Mouse (Mus musculus) right cerebral cortex, postnatal 14 days (tissue): ENCODE measurements around the gene Rhox3h.
"Not testable (repeated sequence)": the region's sequence is repeated elsewhere in the genome, so short reads cannot be mapped to it uniquely, and the experiment has no call there.

Experiments used
- DNase-seq: peaks from one replicate; pipeline ENCODE4 v3.0.0; 2022

Rhox3h gene

DNA sequence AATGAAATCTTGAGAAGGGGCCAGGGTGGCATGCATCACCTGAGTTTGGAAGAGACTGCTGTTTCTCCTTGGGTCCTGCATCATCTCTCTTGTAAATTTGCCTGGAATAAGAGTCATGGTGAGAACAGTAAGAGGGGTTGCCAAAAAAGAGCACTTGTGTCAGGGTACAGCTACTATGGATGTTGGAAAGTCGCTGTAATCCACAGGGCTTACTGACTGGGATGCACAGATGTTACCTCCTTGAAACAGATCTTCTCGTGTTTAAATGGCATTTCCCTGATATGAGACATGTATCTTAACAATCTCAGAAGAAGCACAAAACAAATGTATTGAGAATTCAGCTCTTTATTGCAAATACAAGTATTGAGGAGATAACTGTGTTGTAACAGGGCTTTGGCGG is at the start of gene Rhox3h:
Gene Rhox3h (minus strand): TSS at position 101 of the 400 bp plus-strand sequence.
- DNase-seq = not testable (repeated sequence)

DNA sequence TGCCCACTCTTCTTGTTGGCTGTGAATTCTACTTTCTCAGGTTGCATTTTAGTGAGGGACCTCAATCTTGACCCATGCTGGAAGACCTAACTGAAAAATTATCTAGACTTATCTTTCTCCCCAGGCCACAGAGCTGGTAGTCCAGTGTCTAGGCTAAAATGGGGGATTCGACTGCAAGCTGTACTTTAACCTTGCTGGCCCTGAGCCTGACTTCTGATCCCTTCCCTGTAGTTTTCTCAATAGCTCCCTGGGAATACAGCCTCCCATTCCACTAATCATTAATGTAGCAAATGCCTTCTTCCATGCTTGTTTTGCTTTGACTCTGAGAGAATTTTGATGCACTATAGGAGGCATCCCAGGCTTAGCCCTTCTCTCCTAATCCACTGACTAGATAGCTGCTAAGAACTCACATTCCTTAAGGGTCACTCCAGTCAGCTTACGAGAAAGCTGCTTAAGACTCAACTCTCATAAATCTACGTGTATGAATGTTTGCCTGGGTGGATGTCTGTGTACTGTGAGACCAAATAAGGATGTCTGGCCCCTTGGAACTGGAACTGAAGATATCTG is 33.3 kb upstream of the Rhox3h start:
- DNase-seq = no peak

DNA sequence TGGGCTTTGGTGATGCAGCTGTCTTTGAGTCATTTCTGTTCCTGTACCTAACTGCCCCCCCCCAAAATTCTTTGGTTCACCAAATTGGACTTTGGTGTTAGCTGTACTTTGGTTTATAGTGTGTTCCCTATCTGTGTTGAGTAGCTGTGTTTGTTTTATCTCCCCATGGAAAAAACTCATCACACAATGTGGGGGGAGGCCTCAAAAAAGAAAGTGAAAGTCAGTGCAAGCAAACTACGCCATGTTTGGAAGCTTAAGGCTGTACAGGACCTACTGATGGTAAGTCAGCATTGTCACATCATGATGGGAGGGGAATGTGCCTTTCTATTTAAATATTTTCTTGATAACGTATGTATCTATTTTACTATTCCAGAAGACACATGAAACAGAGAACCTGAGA is 23.7 kb upstream of the Rhox3h start:
- DNase-seq = no peak

DNA sequence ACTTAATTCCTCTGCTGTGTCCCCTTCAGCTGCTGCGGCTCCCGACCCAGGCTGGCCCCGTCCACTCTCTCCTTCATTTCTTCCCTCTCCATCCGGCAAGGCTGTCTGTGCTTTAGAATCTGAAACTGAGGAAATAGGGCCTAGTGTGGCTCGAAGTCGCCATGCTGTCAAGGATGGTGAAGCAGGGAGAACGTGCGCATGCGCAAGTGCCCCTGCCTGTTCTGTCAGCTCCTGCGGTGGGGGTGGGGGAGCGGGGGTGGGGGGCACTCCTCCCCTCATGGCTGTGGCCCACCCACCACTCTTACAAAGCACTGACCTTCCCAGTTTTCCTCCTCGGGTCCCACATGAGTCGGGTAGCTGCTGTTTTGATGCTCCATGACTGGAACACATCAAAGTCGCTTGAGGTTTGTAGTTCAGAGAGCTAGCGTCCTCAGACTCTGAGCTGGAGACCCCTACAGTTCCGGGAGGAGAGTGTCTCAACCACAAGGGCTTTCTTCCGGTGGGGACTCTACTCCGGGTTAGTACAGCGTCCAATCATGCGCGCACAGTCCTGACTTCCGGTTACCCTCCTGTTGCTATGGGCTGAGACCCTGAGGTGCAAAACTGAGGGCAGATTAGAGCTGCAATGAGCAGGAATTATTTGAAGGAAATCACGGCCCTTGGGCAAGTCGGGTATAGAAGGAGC is 14.6 kb upstream of the Rhox3h start:
- DNase-seq = no peak

DNA sequence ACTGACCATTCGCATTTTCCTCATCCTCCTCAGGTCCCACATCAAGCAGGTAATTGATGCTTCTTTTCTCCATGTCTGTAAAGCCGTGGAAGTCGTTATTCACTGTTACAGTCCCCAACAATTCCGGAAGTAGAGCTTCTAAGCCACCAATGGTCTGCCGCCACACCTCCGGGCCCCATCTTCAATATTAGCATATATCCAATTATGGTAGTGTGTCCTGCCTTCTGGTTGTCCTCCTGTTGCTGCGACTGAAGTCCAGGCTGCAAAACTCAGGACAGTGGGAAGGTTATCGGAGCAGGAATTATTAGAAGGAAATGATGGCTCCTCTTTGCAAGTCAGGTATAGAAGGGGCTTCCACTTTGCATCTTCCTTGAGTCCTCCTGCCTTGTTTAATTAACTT is 4.6 kb upstream of the Rhox3h start, which contains the start of gene Rhox2h:
Gene Rhox2h (minus strand): TSS at position 101 of the 400 bp plus-strand sequence.
- not testable (repeated sequence) for DNase-seq

DNA sequence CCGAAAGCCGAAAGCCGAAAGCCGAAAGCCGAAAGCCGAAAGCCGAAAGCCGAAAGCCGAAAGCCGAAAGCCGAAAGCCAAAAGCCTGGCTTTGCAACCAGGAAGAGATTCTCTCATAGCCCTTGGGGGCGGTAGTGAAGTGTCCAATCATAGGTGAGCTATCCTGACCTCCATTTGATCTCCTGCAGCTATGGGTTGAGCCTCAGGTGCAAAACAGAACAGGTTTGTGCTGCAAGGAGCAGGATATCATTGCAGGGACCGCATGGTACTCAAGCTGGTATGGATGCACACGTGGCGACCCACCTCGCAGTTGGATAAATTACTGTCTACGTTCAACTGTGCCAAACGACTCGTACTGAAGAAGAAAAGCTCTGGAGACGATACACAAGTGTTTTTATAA is 17.3 kb downstream of the Rhox3h start, which contains the start of gene Rhox4g:
Gene Rhox4g (minus strand): TSS at position 101 of the 400 bp plus-strand sequence.
- DNase-seq = not testable (repeated sequence)

DNA sequence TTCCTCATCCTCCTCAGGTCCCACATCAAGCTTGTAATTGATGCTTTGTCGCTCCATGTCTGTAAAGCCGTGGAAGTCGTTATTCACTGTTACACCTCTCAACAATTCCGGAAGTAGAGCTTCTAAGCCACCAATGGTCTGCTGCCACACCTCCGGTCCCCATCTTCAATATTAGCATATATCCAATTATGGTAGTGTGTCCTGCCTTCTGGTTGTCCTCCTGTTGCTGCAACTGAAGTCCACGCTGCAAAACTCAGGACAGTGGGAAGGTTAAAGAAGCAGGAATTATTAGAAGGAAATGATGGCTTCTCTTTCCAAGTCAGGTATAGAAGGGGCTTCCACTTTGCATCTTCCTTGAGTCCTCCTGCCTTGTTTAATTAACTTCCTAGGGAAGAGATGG is 25.2 kb downstream of the Rhox3h start, which contains the start of gene Rhox2g:
Gene Rhox2g (minus strand): TSS at position 101 of the 400 bp plus-strand sequence.
- not testable (repeated sequence) for DNase-seq

DNA sequence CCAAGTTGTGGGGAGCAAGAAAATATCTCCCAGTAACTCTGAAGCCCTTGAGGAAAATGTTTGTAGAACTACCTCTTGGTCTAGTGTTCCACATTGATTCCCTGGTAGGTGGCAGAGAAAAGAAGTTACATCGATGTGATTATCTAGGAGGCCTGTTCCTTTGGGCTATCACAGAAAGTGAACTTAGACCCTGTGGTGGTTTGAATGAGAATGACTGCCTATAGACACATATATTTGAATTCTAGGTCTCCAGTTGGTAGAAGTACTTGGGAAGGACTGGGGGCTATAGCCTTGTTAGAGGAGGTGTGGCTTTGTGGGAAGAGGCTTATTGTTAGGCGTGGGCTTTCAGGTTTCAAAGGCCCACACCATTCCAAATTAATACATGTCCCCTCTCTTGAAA is 40.1 kb downstream of the Rhox3h start, which contains the start of gene Rhox3g:
Gene Rhox3g (minus strand): TSS at position 101 of the 400 bp plus-strand sequence.
- DNase-seq = not testable (repeated sequence)
